Mouse (Mus musculus) brain, embryonic 14.5 days (tissue): Measurements from ENCODE around the gene Fibin. TPM values are rescaled to one million over a fixed set of nuclear protein-coding genes. Genes with fewer than 3 reads are reported as not detected.

Experiments used
- DNase-seq: peaks from one replicate; pipeline ENCODE4 v3.0.0-alpha.2; 2011; ENCODE audit warnings: low read depth
- CTCF ChIP-seq: fragments of 200-500 bp; IDR thresholded peaks from 2 replicates; pipeline ENCODE4 v1.5.1; 2012; ENCODE audit warnings: inconsistent platforms, mild to moderate bottlenecking, moderate library complexity, borderline replicate concordance; ENCODE audit not compliant: insufficient read depth, insufficient read length; ENCODE audit errors: extremely low read depth
- POLR2A ChIP-seq: fragments of 200-500 bp; IDR thresholded peaks from 2 replicates; pipeline ENCODE4 v1.6.1; 2012; ENCODE audit warnings: mild to moderate bottlenecking, inconsistent platforms, borderline replicate concordance; ENCODE audit not compliant: poor library complexity, insufficient read depth, insufficient read length, severe bottlenecking; ENCODE audit errors: extremely low read depth
- polyA plus RNA-seq: library from polyadenylated mRNA; depleted of rRNA; stranded (reverse); fragments of >200 nt; gene quantifications from 2 replicates; pipeline ENCODE4 v1.2.3, GENCODE M21; 2012

The Fibin gene
- polyA plus RNA-seq, 1 experiment: 3.1 TPM

- TF ChIP-seq POLR2A (no peak), CTCF (no peak)
- DNase-seq: no peak
Observed at GRCm38 (mm10) chr2:110363855-110364254, 872 bp upstream of the Fibin start.

- DNase-seq: no peak
- TF ChIP-seq CTCF: no peak
- TF ChIP-seq POLR2A: no peak
Observed at GRCm38 (mm10) chr2:110353302-110353970, 9.5 kb downstream of the Fibin start.

- DNase-seq: peak; percentile 66
- TF ChIP-seq POLR2A: no peak
- TF ChIP-seq CTCF: no peak
Observed at GRCm38 (mm10) chr2:110351843-110352251, 11.1 kb downstream of the Fibin start.

GRCm38 (mm10) chr2:110351406-110351805, 11.6 kb downstream of the Fibin start:
- TF ChIP-seq CTCF (no peak), POLR2A (no peak)
- no peak for DNase-seq

GRCm38 (mm10) chr2:110328953-110329352, 34.0 kb downstream of the Fibin start:
- DNase-seq: no peak
- TF ChIP-seq CTCF: no peak
- TF ChIP-seq POLR2A: no peak

- TF ChIP-seq POLR2A: no peak
- no peak for TF ChIP-seq CTCF
- DNase-seq: peak; percentile 8
Observed at GRCm38 (mm10) chr2:110319949-110320348, 43.0 kb downstream of the Fibin start.

- TF ChIP-seq POLR2A: no peak
- no peak for TF ChIP-seq CTCF
- no peak for DNase-seq
Observed at GRCm38 (mm10) chr2:110319266-110319665, 43.7 kb downstream of the Fibin start.

GRCm38 (mm10) chr2:110318719-110319118, 44.3 kb downstream of the Fibin start:
- TF ChIP-seq POLR2A (no peak), CTCF (no peak)
- no peak for DNase-seq

GRCm38 (mm10) chr2:110316116-110316883, 46.7 kb downstream of the Fibin start:
- DNase-seq: no peak
- TF ChIP-seq POLR2A (no peak), CTCF (no peak)

- DNase-seq: no peak
- TF ChIP-seq CTCF (no peak), POLR2A (no peak)
Observed at GRCm38 (mm10) chr2:110314509-110315155, 48.4 kb downstream of the Fibin start, which contains the start of gene Bbox1. Bbox1 (minus strand) TSS chr2:110314560.

- DNase-seq: no peak
- TF ChIP-seq CTCF (no peak), POLR2A (no peak)
Observed at GRCm38 (mm10) chr2:110314074-110314473, 48.9 kb downstream of the Fibin start.
